Mouse (Mus musculus) olfactory bulb, adult 2 months (tissue): ENCODE measurements around the gene Pla2g3.

Source experiments
- CTCF ChIP-seq: fragments of 200-500 bp; IDR thresholded peaks from 2 replicates; pipeline ENCODE4 v1.5.1; 2012; ENCODE audit warnings: low read depth, mild to moderate bottlenecking, low read length, moderate library complexity; ENCODE audit not compliant: insufficient read depth
- POLR2A ChIP-seq: fragments of 200-500 bp; IDR thresholded peaks from 2 replicates; pipeline ENCODE4 v1.6.1; 2012; ENCODE audit warnings: mild to moderate bottlenecking, low read depth, low read length, moderate library complexity; ENCODE audit not compliant: insufficient read depth

- no peak for TF ChIP-seq CTCF
- TF ChIP-seq POLR2A, result no peak
Observed at GRCm38 (mm10) chr11:3527766-3528165, 39.7 kb downstream of the Pla2g3 start.
